Mouse (Mus musculus) hindbrain, postnatal 0 days (tissue): Measurements from ENCODE around the gene Dmbx1. TPM values are rescaled to one million over a fixed set of nuclear protein-coding genes. Genes with fewer than 3 reads are reported as not detected.

Experiments
- ATAC-seq: fragments of 200-750 bp; cut with Nextera tagmentation; 2 replicates; pipeline ENCODE4 v1.8.0; 2017; ENCODE audit warnings: mild to moderate bottlenecking, moderate TSS enrichment, moderate library complexity
- DNase-seq: peaks from one replicate; pipeline ENCODE4 v3.0.0-alpha.2; 2015; ENCODE audit warnings: low spot score
- H3K27ac ChIP-seq: fragments of 300-500 bp; sonication (generic); 2 replicates; pipeline ENCODE4 v1.5.1; 2014; ENCODE audit warnings: mild to moderate bottlenecking
- H3K27me3 ChIP-seq: fragments of 300-500 bp; sonication (generic); 2 replicates; pipeline ENCODE4 v1.6.1; 2014; ENCODE audit warnings: low read length, mixed read lengths; ENCODE audit not compliant: insufficient read depth
- H3K36me3 ChIP-seq: fragments of 300-500 bp; sonication (generic); 2 replicates; pipeline ENCODE4 v1.6.1; 2014; ENCODE audit warnings: low read length, mixed read lengths; ENCODE audit not compliant: insufficient read depth
- H3K4me1 ChIP-seq: fragments of 300-500 bp; sonication (generic); 2 replicates; pipeline ENCODE4 v1.6.1; 2014; ENCODE audit warnings: antibody characterized with exemption, low read length, mixed read lengths; ENCODE audit not compliant: insufficient read depth
- H3K4me2 ChIP-seq: fragments of 300-500 bp; sonication (generic); 2 replicates; pipeline ENCODE4 v1.6.1; 2014; ENCODE audit warnings: low read depth, mild to moderate bottlenecking, low read length, moderate library complexity, mixed read lengths
- H3K4me3 ChIP-seq: fragments of 300-500 bp; sonication (generic); 2 replicates; pipeline ENCODE4 v1.5.1; 2014; ENCODE audit warnings: low read length
- H3K9ac ChIP-seq: fragments of 300-500 bp; sonication (generic); replicated peaks from 2 replicates; pipeline ENCODE4 v1.6.1; 2014; ENCODE audit warnings: mild to moderate bottlenecking, low read length, moderate library complexity, mixed read lengths
- H3K9me3 ChIP-seq: fragments of 300-500 bp; sonication (generic); 2 replicates; pipeline ENCODE4 v1.6.1; 2016; ENCODE audit warnings: low read length, mixed read lengths
- CTCF ChIP-seq: IDR thresholded peaks from 2 replicates; pipeline ENCODE4 v1.5.1; 2016; ENCODE audit warnings: antibody characterized with exemption, control low read depth, low read depth
- WGBS: fragments of 180-500 bp; shearing (Covaris S2); extraction: QIAGEN DNeasy Blood & Tissue Kit; methylation state at CpG from one replicate; pipeline ENCODE4 v1.1.7; 2014; 5-methylcytosine and 5-hydroxymethylcytosine counted together
- polyA plus RNA-seq: library from polyadenylated mRNA; unstranded; fragments of >200 nt; fragmentation: Nextera tagmentation; extraction: Ambion mirVana; gene quantifications from 2 replicates; pipeline ENCODE4 v1.2.1, GENCODE M21; 2015
- total RNA-seq: library from RNA; depleted of rRNA; stranded (reverse); fragments of >200 nt; gene quantifications from 2 replicates; pipeline ENCODE4 v1.2.3, GENCODE M21; 2014

Gene Dmbx1
- total and polyA plus RNA-seq, 2 experiments from 2014 or later = 3.3 to 4.3 TPM

DNA sequence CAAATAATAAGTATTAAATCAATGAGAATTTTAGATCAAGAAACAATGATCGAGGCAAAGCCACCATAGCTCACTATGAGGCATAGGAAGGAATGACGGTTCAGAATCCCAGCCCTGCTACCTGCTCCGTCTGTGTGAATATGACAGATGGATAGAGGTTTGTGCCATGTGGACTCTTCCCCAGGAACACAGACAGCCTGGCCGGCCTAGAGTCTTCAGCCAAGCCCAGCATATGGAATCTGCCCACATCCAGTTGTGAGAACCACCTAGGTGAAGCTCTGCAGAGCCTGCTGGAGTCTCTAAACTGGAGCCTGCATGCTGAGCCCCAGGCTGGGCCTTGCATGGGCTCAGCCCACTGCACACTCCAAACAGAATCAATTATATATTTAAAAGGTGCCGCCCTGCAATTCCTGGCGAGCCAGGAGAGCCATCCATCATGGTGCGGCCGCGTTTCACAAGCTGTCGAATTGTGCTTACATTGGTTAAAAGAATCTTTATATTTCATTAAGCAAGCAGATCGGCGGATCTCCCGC, 8.1 kb downstream of the Dmbx1 start:
- Histone ChIP-seq H3K4me1 (no peaks in the 10 kb centered on the region), H3K27me3 (peaks cover 41% of the 10 kb centered on the region), H3K4me2 (no peak overlapping the region), H3K9ac (no peak overlapping the region), H3K4me3 (no peak overlapping the region), H3K9me3 (no peaks in the 10 kb centered on the region), H3K36me3 (no peaks in the 10 kb centered on the region), H3K27ac (no peak overlapping the region)
- DNase-seq (no peak), ATAC-seq (0 out of 2 replicates have a peak, but pooled peaks have one; percentile 29)
- 46% methylated on average over 13 of the region's 13 CpGs for WGBS
- no peak for TF ChIP-seq CTCF

DNA sequence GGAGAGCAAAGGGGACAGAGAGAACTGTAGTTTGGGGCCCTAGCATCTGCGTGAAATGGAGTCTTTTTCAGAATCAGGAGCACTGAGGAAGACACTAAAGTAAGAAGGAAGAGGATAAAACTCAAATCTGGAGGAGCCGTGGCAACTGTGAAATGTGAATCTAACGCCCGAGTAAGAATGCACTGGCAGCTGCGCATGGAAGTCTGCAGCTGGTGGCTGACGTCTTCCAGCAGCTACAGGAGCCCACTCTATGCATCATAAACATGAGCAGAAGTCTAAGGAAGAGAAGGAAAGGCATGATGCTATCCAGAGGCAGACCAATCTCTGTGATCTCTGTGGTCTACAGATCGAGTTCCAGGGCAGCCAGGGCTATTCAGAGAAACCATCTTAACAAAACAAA, 12.1 kb downstream of the Dmbx1 start:
- WGBS = 59% methylated on average over 7 of the region's 7 CpGs

DNA sequence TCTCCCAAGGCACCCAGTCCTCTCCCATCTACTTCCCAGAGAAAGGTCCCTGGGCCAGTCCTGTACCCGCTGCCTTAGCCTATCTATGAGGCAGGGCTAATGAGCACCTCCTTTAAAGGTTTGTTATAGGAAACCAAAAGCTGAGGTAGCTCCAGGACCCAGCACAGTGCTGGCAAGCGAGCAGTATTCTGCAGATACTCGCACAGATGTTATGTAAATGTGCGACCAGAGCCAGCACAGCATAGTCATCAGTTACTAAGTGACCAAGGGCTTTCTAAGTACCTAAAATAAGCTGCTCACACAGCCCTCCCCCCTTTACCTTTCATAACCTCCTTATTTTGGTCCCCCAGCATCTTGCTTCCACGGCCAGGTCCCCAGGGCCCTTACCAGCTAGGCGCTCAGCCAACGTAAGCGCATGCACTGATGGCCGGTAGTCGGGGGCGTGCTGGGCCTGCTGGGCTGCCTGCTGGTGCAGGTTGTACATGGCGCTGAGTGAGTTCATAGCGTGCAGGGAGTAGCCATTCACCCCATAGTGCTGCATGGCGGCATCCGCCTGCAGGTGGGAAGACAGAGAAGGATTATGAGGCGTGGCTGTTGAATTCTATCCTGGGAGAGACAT, 16.4 kb downstream of the Dmbx1 start:
- no peak overlapping the region for H3K4me2 ChIP-seq
- WGBS = 59% methylated on average over 16 of the region's 16 CpGs

More for the DNA sequence above, 12.1 kb downstream of the Dmbx1 start:
- DNase-seq = no peak
- H3K36me3 ChIP-seq = no peaks in the 10 kb centered on the region
- no peak for TF ChIP-seq CTCF
- peaks cover 12% of the 10 kb centered on the region for H3K27me3 ChIP-seq
- no peaks in the 10 kb centered on the region for H3K4me1 ChIP-seq
- no peak for ATAC-seq
- H3K4me3 ChIP-seq = no peak overlapping the region
- H3K9ac ChIP-seq = no peak overlapping the region
- H3K4me2 ChIP-seq = no peak overlapping the region
- H3K9me3 ChIP-seq = no peaks in the 10 kb centered on the region
- H3K27ac ChIP-seq = no peak overlapping the region

DNA sequence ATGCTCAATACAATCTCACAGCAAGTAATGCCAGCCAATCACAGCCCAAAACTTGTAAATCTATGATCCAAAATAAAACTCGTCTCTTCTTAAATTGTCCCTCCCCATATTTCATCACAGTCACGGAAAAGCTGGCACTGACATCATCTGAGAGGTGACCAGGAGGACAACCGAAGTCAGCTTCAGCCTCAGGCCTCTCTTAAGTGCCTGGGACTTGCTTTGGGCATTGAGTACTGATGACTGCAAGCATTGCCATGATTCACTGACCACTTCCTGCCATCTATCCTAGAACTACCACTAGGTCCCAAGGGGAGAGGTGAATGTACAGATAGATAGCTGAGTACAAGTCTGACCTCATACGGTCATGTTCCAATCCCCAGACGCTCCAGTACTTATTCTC, 17.0 kb downstream of the Dmbx1 start:
- Histone ChIP-seq H3K36me3 (no peaks in the 10 kb centered on the region), H3K27me3 (no peaks in the 10 kb centered on the region), H3K4me3 (no peak overlapping the region), H3K4me1 (no peaks in the 10 kb centered on the region), H3K9ac (no peak overlapping the region), H3K27ac (no peak overlapping the region), H3K9me3 (no peaks in the 10 kb centered on the region), H3K4me2 (no peak overlapping the region)
- ATAC-seq = no peak
- WGBS = 89% methylated on average over 5 of the region's 5 CpGs
- no peak for DNase-seq
- no peak for TF ChIP-seq CTCF

More for the DNA sequence above, 16.4 kb downstream of the Dmbx1 start:
- H3K4me1 ChIP-seq = no peaks in the 10 kb centered on the region
- H3K9me3 ChIP-seq = no peaks in the 10 kb centered on the region
- no peak overlapping the region for H3K27ac ChIP-seq
- H3K36me3 ChIP-seq = no peaks in the 10 kb centered on the region
- DNase-seq (no peak), ATAC-seq (no peak)
- no peak overlapping the region for H3K9ac ChIP-seq
- TF ChIP-seq CTCF = no peak
- H3K4me3 ChIP-seq = no peak overlapping the region
- H3K27me3 ChIP-seq = no peaks in the 10 kb centered on the region

DNA sequence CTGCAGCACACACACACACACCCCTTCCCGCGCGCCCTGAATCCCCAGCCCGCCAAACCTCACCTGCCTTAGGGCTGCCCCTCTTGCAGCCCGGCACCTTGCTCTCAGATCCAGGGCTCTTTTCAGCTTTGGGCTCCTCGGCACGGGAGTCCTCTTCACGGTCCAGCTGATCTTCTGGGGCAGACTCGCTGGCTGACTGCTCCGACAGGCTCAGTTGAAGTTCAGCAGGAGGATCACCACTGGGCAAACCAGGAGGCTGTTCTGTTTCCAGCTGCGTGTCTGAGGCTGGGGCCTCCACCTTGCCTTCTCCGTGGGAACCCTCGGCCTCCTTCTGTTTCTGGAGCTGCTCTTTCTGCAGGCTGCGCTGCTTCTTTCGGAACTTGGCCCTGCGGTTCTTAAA, 19.8 kb downstream of the Dmbx1 start:
- 73% methylated on average over 16 of the region's 16 CpGs for WGBS
- Histone ChIP-seq H3K4me1 (no peaks in the 10 kb centered on the region), H3K27ac (no peak overlapping the region), H3K4me3 (no peak overlapping the region), H3K4me2 (no peak overlapping the region), H3K9ac (no peak overlapping the region), H3K9me3 (no peaks in the 10 kb centered on the region), H3K36me3 (no peaks in the 10 kb centered on the region), H3K27me3 (no peaks in the 10 kb centered on the region)
- DNase-seq (no peak), ATAC-seq (no peak)
- no peak for TF ChIP-seq CTCF

DNA sequence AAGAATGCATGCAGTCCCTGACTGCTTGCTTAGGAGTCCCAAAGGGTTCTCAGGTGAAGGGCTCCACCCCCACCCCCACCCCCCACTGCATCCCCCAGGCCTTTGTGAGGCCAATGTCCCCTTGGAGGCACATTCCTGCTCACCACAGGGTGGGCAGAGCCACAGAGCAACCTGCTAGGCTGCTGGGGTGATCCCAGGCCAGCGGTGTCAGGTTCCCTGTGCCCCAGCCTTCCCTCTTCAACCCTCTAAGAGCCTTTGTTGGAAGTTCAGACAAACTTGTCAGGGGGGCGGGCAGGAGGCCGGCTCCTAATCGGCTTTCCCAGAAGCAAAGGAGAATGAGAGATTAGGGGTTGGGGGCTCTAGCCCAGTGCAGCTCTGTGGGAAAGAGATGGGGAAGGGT, 28.1 kb downstream of the Dmbx1 start:
- ATAC-seq (no peak), DNase-seq (no peak)
- H3K4me3 ChIP-seq = no peak overlapping the region
- H3K9me3 ChIP-seq = no peaks in the 10 kb centered on the region
- TF ChIP-seq CTCF = no peak
- H3K9ac ChIP-seq = no peak overlapping the region
- H3K4me2 ChIP-seq = no peak overlapping the region
- 0 out of 2 replicates have a peak, but pooled peaks cover 5% of the 10 kb centered on the region for H3K27me3 ChIP-seq
- 9% methylated on average over 4 of the region's 4 CpGs for WGBS
- no peaks in the 10 kb centered on the region for H3K36me3 ChIP-seq
- no peak overlapping the region for H3K27ac ChIP-seq
- H3K4me1 ChIP-seq = no peaks in the 10 kb centered on the region

DNA sequence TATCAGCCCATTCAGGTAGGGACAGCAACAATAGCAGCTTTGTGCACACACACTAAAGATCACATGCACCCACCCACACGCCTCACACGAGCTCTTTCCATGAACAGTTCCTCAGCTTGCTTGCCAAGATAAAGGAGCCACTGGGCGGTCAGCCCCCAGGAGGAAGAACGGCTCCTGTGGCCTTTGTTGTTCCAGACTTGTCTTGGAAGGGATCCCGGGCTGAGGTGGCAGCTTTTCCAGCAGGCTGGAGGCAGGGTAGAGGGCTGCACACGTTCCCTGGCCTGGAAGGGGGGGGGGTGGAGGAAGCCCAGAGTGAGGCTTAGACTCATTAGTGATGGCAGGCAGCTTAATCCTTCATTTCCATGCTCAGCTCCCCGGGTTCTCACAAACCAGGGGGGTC, 31.1 kb downstream of the Dmbx1 start:
- H3K36me3 ChIP-seq = no peaks in the 10 kb centered on the region
- WGBS = 10% methylated on average over 7 of the region's 7 CpGs
- H3K27ac ChIP-seq = no peak overlapping the region
- 0 out of 2 replicates have a peak, but pooled peaks cover 11% of the 10 kb centered on the region for H3K27me3 ChIP-seq
- TF ChIP-seq CTCF = no peak
- H3K4me1 ChIP-seq = no peaks in the 10 kb centered on the region
- DNase-seq (peak; percentile 68), ATAC-seq (peak; percentile 66; the same call in 1 of the 2 replicates)
- no peak overlapping the region for H3K4me3 ChIP-seq
- H3K9ac ChIP-seq = no peak overlapping the region
- H3K4me2 ChIP-seq = no peak overlapping the region
- no peaks in the 10 kb centered on the region for H3K9me3 ChIP-seq
